Mouse (Mus musculus) kidney, adult 11 months (tissue): Measurements from ENCODE around the gene Cysrt1.

Experiments
- DNase-seq: peaks from one replicate; pipeline ENCODE4 v3.0.0; 2022

The Cysrt1 gene

GRCm38 (mm10) chr2:25242101-25242506 lies at the start of gene Cysrt1, which contains the start of gene Rnf208:
Gene Cysrt1, minus strand, starts transcription at chr2:25242452.
Gene Rnf208, plus strand, starts transcription at chr2:25242255.
- DNase-seq: no peak

- DNase-seq: no peak
These were observed 49.2 kb upstream of the Cysrt1 start for GRCm38 (mm10) chr2:25291184-25292053.

- no peak for DNase-seq
These were observed 48.5 kb upstream of the Cysrt1 start for GRCm38 (mm10) chr2:25290816-25291130.

- no peak for DNase-seq
These were observed 48.0 kb upstream of the Cysrt1 start for GRCm38 (mm10) chr2:25290101-25290815.

GRCm38 (mm10) chr2:25289651-25290050 lies 47.4 kb upstream of the Cysrt1 start, which contains the start of gene Lrrc26:
Gene Lrrc26, plus strand, starts transcription at chr2:25289915.
- peak; percentile 78 for DNase-seq

- DNase-seq: no peak
These were observed 46.6 kb upstream of the Cysrt1 start for GRCm38 (mm10) chr2:25288734-25289345.

GRCm38 (mm10) chr2:25287927-25288649 lies 45.8 kb upstream of the Cysrt1 start, which contains the start of gene Tmem210:
Gene Tmem210, plus strand, starts transcription at chr2:25288145.
- no peak for DNase-seq

- peak; percentile 67 for DNase-seq
These were observed 44.8 kb upstream of the Cysrt1 start for GRCm38 (mm10) chr2:25286837-25287636.

GRCm38 (mm10) chr2:25286314-25286713 lies 44.1 kb upstream of the Cysrt1 start:
- DNase-seq: no peak

GRCm38 (mm10) chr2:25285551-25285950 lies 43.3 kb upstream of the Cysrt1 start:
- no peak for DNase-seq

- peak; percentile 72 for DNase-seq
These were observed 37.0 kb upstream of the Cysrt1 start for GRCm38 (mm10) chr2:25278928-25279882.

GRCm38 (mm10) chr2:25273010-25273409 lies 30.8 kb upstream of the Cysrt1 start:
- DNase-seq: no peak

- no peak for DNase-seq
These were observed 30.3 kb upstream of the Cysrt1 start for GRCm38 (mm10) chr2:25272515-25272914.

GRCm38 (mm10) chr2:25271827-25272511 lies 29.7 kb upstream of the Cysrt1 start, which contains the start of the genes Ssna1 and Anapc2:
Gene Ssna1, minus strand, starts transcription at chr2:25272438.
Gene Anapc2, plus strand, starts transcription at chr2:25272478.
- peak; percentile 96 for DNase-seq

- DNase-seq: no peak
These were observed 25.6 kb upstream of the Cysrt1 start for GRCm38 (mm10) chr2:25267746-25268309.

- DNase-seq: no peak
These were observed 25.0 kb upstream of the Cysrt1 start for GRCm38 (mm10) chr2:25267241-25267640.

- peak; percentile 71 for DNase-seq
These were observed 24.5 kb upstream of the Cysrt1 start for GRCm38 (mm10) chr2:25266720-25267119.

- no peak for DNase-seq
These were observed 23.8 kb upstream of the Cysrt1 start for GRCm38 (mm10) chr2:25265897-25266656.

- DNase-seq: peak; percentile 91
These were observed 22.6 kb upstream of the Cysrt1 start for GRCm38 (mm10) chr2:25264851-25265250.
